Mouse (Mus musculus) neural tube, embryonic 11.5 days (tissue): ENCODE data around the gene Cass4. TPM values are rescaled to one million over a fixed set of nuclear protein-coding genes. Genes with fewer than 3 reads are reported as not detected.
A peak's percentile ranks its signal among the peaks of the same experiment; 100 is the strongest.

ENCODE experiments used
- ATAC-seq: fragments of 200-750 bp; cut with Nextera tagmentation; 2 replicates; pipeline ENCODE4 v1.8.0; 2017; ENCODE audit warnings: moderate number of reproducible peaks, mild to moderate bottlenecking, moderate TSS enrichment, moderate library complexity; ENCODE audit not compliant: insufficient read depth, low FRiP score, low TSS enrichment
- DNase-seq: peaks from one replicate; pipeline ENCODE4 v3.0.0-alpha.2; 2015; ENCODE audit warnings: low spot score
- H3K27ac ChIP-seq: fragments of 300-500 bp; sonication (generic); 2 replicates; pipeline ENCODE4 v1.5.1; 2014; ENCODE audit warnings: low read depth, mild to moderate bottlenecking, low read length
- H3K27me3 ChIP-seq: fragments of 300-500 bp; sonication (generic); 2 replicates; pipeline ENCODE4 v1.6.1; 2014; ENCODE audit warnings: mild to moderate bottlenecking, low read length, mixed read lengths; ENCODE audit not compliant: control insufficient read depth, insufficient read depth
- H3K36me3 ChIP-seq: fragments of 300-500 bp; sonication (generic); 2 replicates; pipeline ENCODE4 v1.6.1; 2014; ENCODE audit warnings: mild to moderate bottlenecking, low read length, moderate library complexity, mixed read lengths; ENCODE audit not compliant: control insufficient read depth, insufficient read depth
- H3K4me1 ChIP-seq: fragments of 300-500 bp; sonication (generic); 2 replicates; pipeline ENCODE4 v1.6.1; 2014; ENCODE audit warnings: low read length, mixed read lengths; ENCODE audit not compliant: control insufficient read depth, insufficient read depth
- H3K4me2 ChIP-seq: fragments of 300-500 bp; sonication (generic); 2 replicates; pipeline ENCODE4 v1.6.1; 2014; ENCODE audit warnings: low read depth, mild to moderate bottlenecking, moderate library complexity
- H3K4me3 ChIP-seq: fragments of 300-500 bp; sonication (generic); 2 replicates; pipeline ENCODE4 v1.5.1; 2014; ENCODE audit warnings: low read depth, low read length
- H3K9ac ChIP-seq: fragments of 300-500 bp; sonication (generic); 2 replicates; pipeline ENCODE4 v1.6.1; 2014; ENCODE audit warnings: mild to moderate bottlenecking, low read length
- H3K9me3 ChIP-seq: fragments of 300-500 bp; sonication (generic); 2 replicates; pipeline ENCODE4 v1.6.1; 2016; ENCODE audit warnings: low read length; ENCODE audit not compliant: control insufficient read depth
- WGBS: fragments of 180-500 bp; shearing (Covaris S2); extraction: QIAGEN DNeasy Blood & Tissue Kit; methylation state at CpG from one replicate; pipeline ENCODE4 v1.1.7; 2014; 5-methylcytosine and 5-hydroxymethylcytosine counted together
- polyA plus RNA-seq: library from polyadenylated mRNA; unstranded; fragments of >200 nt; fragmentation: Nextera tagmentation; extraction: Ambion mirVana; gene quantifications from 2 replicates; pipeline ENCODE4 v1.2.1, GENCODE M21; 2014

Cass4 gene
- polyA plus RNA-seq, 1 experiment from 2014 or later = 0.36 TPM

DNA sequence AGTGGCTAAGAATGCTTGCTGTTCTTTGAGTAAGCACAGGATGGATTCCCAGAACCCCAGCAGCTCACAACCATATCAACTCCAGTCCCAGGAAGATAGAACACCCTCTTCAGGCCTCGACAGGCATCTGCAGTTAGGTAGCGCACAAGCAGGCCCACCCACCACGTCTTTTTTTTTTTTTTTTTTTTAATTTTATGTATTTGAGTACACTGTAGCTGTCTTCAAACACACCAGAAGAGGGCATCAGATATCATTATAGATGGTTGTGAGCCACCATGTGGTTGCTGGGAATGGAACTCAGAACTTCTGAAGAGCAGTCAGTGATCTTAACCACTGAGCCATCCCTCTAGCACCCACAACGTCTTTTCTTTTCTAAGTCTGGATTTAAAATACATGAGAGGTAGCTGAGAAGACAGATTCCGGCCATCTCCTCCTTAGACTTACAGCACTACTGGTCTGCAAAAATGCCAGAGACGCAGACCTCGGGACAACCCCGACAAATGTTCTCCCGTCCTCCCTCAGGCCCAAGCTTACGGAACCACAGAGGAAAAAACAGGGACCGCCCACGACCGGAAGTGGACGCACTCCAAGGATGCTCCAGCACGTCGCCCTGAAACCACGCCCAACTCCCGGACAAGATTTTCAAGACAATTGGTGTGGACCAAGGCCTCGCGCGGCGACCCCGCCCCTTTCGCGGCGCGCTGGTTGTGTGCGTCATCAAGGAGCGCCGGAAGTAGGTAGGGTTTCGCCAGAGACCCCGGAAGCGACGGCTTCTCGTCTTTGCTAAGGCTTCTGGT is 46.4 kb downstream of the Cass4 start, which contains the start of gene Rtf2:
Gene Rtf2, plus strand, starts transcription at position 714 of the 797 bp plus-strand sequence.
- H3K4me2 ChIP-seq = peak within 1 kb of the TSS; percentile 59
- WGBS = 2% methylated on average over 35 of the region's 35 CpGs

DNA sequence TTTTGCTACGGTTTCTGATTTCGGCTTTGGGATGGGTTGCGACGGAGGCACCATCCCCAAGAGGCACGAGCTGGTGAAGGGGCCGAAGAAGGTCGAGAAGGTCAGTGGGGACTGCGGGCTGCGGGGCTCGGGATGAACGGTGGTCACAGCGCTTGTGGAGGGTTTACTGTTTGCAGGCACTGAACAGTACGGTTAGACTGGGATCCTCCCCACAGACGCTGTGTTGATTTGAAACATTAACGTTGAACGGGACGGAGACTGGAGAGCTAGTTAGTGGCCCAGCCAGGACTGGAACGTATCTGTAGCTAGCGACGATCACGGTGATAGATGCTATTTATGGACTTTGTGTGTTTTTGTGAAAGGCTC is 47.0 kb downstream of the Cass4 start:
- Histone ChIP-seq H3K27ac (no peak overlapping the region), H3K36me3 (no peaks in the 10 kb centered on the region), H3K4me2 (peak overlapping the region; percentile 58), H3K9me3 (no peaks in the 10 kb centered on the region), H3K9ac (peak overlapping the region; percentile 64), H3K4me1 (peaks cover 14% of the 10 kb centered on the region), H3K27me3 (no peaks in the 10 kb centered on the region), H3K4me3 (peak overlapping the region; percentile 78)
- under 1% methylated on average over 21 of the region's 21 CpGs for WGBS
- ATAC-seq (peak; percentile 72), DNase-seq (no peak)

More for the DNA sequence above, 46.4 kb downstream of the Cass4 start, which contains the start of gene Rtf2:
- no peaks in the 10 kb centered on the region for H3K36me3 ChIP-seq
- peak; percentile 97 for DNase-seq
- no peaks in the 10 kb centered on the region for H3K9me3 ChIP-seq
- no peak within 1 kb of the TSS for H3K27ac ChIP-seq
- peak within 1 kb of the TSS; percentile 78 for H3K4me3 ChIP-seq
- peaks cover 14% of the 10 kb centered on the region for H3K4me1 ChIP-seq
- peak within 1 kb of the TSS; percentile 67 for H3K9ac ChIP-seq
- no peaks in the 10 kb centered on the region for H3K27me3 ChIP-seq
- ATAC-seq = peak; percentile 99

DNA sequence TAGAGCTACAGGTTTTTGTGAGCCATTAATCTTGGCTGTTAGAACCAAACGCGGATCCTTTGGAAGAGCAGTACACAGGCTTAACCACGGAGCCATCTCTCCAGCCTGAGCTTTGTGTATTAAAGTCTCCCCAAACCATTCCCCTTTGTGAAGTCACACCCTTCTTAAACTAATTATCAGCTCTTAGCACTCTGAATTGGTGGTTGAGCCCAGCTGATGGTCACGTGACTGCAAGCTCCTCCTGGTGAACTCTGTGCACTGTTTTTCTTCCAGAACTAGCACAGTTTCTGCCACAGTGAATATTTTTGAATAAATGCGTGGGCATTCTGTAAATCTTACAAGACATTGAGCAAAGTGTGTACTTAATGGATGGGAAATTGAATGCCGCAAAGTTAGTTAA is 47.6 kb downstream of the Cass4 start:
- ATAC-seq (no peak), DNase-seq (no peak)
- WGBS = 31% methylated on average over 6 of the region's 6 CpGs
- Histone ChIP-seq H3K27me3 (no peaks in the 10 kb centered on the region), H3K9ac (peak overlapping the region; percentile 64), H3K9me3 (no peaks in the 10 kb centered on the region), H3K4me1 (peaks cover 14% of the 10 kb centered on the region), H3K4me3 (peak overlapping the region; percentile 78), H3K4me2 (peak overlapping the region; percentile 58), H3K27ac (no peak overlapping the region), H3K36me3 (no peaks in the 10 kb centered on the region)

- Histone ChIP-seq H3K4me2 (no peak overlapping the region), H3K27ac (no peak overlapping the region), H3K9me3 (no peaks in the 10 kb centered on the region), H3K27me3 (no peaks in the 10 kb centered on the region), H3K9ac (no peak overlapping the region), H3K4me3 (no peak overlapping the region), H3K4me1 (peaks cover 8% of the 10 kb centered on the region), H3K36me3 (peaks cover 2% of the 10 kb centered on the region)
- no peak for DNase-seq
- 92% methylated on average over 4 of the region's 4 CpGs for WGBS
- ATAC-seq = no peak
Observed at GRCm38 (mm10) chr2:172445617-172446016, 52.0 kb downstream of the Cass4 start.

GRCm38 (mm10) chr2:172447317-172447716 is 53.7 kb downstream of the Cass4 start:
- DNase-seq (peak; percentile 30), ATAC-seq (no peak)
- Histone ChIP-seq H3K4me2 (no peak overlapping the region), H3K9ac (no peak overlapping the region), H3K4me1 (no peaks in the 10 kb centered on the region), H3K4me3 (no peak overlapping the region), H3K9me3 (no peaks in the 10 kb centered on the region), H3K36me3 (peaks cover 5% of the 10 kb centered on the region), H3K27ac (no peak overlapping the region), H3K27me3 (no peaks in the 10 kb centered on the region)
- WGBS = 93% methylated on average over 6 of the region's 6 CpGs

GRCm38 (mm10) chr2:172448329-172448728 is 54.7 kb downstream of the Cass4 start:
- Histone ChIP-seq H3K4me3 (no peak overlapping the region), H3K4me2 (no peak overlapping the region), H3K27me3 (no peaks in the 10 kb centered on the region), H3K36me3 (peaks cover 5% of the 10 kb centered on the region), H3K27ac (no peak overlapping the region), H3K9ac (no peak overlapping the region), H3K4me1 (no peaks in the 10 kb centered on the region), H3K9me3 (no peaks in the 10 kb centered on the region)
- 98% methylated on average over 4 of the region's 4 CpGs for WGBS
- no peak for DNase-seq
- no peak for ATAC-seq

DNA sequence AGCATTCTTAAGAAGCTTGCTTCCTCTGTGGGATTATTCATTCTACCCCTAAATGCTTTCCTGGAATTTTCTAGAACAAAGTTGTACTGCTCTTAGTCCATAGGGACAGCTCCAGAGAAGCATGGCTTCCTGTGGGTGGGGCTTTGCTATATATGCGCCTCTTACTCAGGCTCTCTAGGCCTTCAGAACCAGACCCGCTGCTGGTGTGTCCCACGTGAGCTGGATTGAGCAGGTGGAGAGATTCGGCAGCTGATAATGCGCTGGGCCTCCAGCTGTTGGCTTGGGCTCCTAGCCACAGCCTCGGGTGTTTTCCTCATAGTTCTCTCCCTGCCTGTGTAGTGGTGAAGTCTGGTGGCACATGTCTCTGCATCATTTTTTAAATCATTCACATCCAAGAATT is 57.0 kb downstream of the Cass4 start:
- no peak overlapping the region for H3K27ac ChIP-seq
- ATAC-seq (no peak), DNase-seq (no peak)
- no peaks in the 10 kb centered on the region for H3K9me3 ChIP-seq
- H3K36me3 ChIP-seq = peaks cover 5% of the 10 kb centered on the region
- H3K9ac ChIP-seq = no peak overlapping the region
- 88% methylated on average over 6 of the region's 6 CpGs for WGBS
- no peaks in the 10 kb centered on the region for H3K27me3 ChIP-seq
- H3K4me3 ChIP-seq = no peak overlapping the region
- no peaks in the 10 kb centered on the region for H3K4me1 ChIP-seq
- no peak overlapping the region for H3K4me2 ChIP-seq

DNA sequence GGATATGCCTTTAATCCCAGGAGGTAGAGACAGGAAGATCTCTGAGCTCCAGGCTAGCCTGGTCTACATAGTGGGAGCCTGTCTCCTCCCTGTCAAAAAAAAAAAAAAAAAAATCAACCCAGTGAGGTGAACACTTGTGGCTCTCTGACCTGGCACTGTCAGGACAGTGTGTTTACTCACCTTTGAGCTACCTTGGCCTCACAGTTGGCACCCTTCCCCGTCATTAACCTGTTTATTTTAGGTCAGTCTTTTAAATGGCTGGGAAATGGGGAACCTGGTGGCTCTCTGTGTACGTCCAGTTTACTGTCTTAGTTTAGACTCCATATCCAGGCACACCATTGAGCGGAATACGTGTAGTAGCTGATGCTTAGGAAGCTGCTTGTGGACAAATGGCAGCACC is 58.4 kb downstream of the Cass4 start:
- WGBS = 95% methylated on average over 4 of the region's 4 CpGs
- H3K9me3 ChIP-seq = no peaks in the 10 kb centered on the region
- H3K4me3 ChIP-seq = no peak overlapping the region
- H3K36me3 ChIP-seq = peaks cover 5% of the 10 kb centered on the region
- H3K4me1 ChIP-seq = no peaks in the 10 kb centered on the region
- H3K4me2 ChIP-seq = no peak overlapping the region
- DNase-seq = no peak
- no peak overlapping the region for H3K9ac ChIP-seq
- no peak overlapping the region for H3K27ac ChIP-seq
- no peaks in the 10 kb centered on the region for H3K27me3 ChIP-seq
- ATAC-seq = no peak

- no peak overlapping the region for H3K4me3 ChIP-seq
- H3K27me3 ChIP-seq = no peaks in the 10 kb centered on the region
- DNase-seq (no peak), ATAC-seq (no peak)
- no peak overlapping the region for H3K4me2 ChIP-seq
- no peaks in the 10 kb centered on the region for H3K4me1 ChIP-seq
- peaks cover 5% of the 10 kb centered on the region for H3K36me3 ChIP-seq
- H3K27ac ChIP-seq = no peak overlapping the region
- H3K9me3 ChIP-seq = no peaks in the 10 kb centered on the region
- WGBS = 92% methylated on average over 10 of the region's 10 CpGs
- H3K9ac ChIP-seq = no peak overlapping the region
Observed at GRCm38 (mm10) chr2:172452458-172452857, 58.9 kb downstream of the Cass4 start.
